Mouse (Mus musculus): ENCODE measurements around the gene Stub1.

- TF ChIP-seq CTCF (IDR thresholded peaks at IDR 0.05; ENCODE audit: borderline replicate concordance, insufficient read depth, low read depth, low read length) (no peak), POLR2A (IDR thresholded peaks at IDR 0.05; ENCODE audit: borderline replicate concordance, insufficient read depth, low read length) (no peak)
Measured at GRCm38 (mm10) chr17:25817662-25818061, 15.5 kb downstream of the Stub1 start.

Measured in cerebellum, adult 2 months (tissue).